Mouse (Mus musculus): ENCODE results near the gene Hax1. TPM values are rescaled to one million over a fixed set of nuclear protein-coding genes. Genes with fewer than 3 reads are reported as not detected.

Hax1 gene
- polyA plus RNA-seq (2015; fragmentation: Nextera tagmentation; extraction: Ambion mirVana), result 139 and 148 TPM in 2 replicates

DNA sequence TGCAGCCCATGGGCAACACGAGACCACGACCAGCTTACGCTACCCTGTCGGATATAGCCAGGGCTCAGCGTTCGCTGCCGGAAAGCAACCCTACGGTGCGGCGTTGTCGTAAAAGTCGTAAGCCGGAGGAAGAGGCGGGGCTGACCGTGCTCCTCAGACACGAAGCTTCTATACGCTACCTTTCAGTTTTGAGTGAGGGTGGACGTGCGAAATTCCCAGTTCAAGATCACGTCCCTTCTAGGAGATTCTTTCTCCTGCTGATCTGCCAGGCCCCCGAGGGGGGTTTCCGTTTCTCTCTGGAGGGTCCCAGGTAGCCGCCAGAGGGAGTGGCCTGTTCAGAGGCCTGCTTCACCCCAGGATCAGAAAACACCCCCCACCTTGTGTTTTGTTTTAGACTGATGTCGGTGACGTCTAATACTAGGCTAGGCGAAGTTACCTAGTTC lies at the start of gene Hax1:
TSS of gene Hax1 (minus strand) at position 169 of the 443 bp plus-strand sequence.
- Histone ChIP-seq H3K36me3 (peaks cover 49% of the 10 kb centered on the region), H3K4me1 (replicated peaks) (peaks cover 24% of the 10 kb centered on the region), H3K4me3 (replicated peaks) (peak within 1 kb of the TSS; percentile 88), H3K4me2 (replicated peaks) (peak within 1 kb of the TSS; percentile 95), H3K9ac (replicated peaks) (peak within 1 kb of the TSS; percentile 89), H3K27ac (peak within 1 kb of the TSS; percentile 94), H3K27me3 (no peaks in the 10 kb centered on the region), H3K9me3 (no peaks in the 10 kb centered on the region)
- ATAC-seq, result peak; percentile 96
- WGBS, result under 1% methylated on average over 26 of the region's 26 CpGs

- H3K9me3 ChIP-seq, result no peaks in the 10 kb centered on the region
- no peaks in the 10 kb centered on the region for H3K4me1 ChIP-seq (replicated peaks)
- H3K36me3 ChIP-seq, result peaks cover 68% of the 10 kb centered on the region
- no peak overlapping the region for H3K4me3 ChIP-seq (replicated peaks)
- no peak overlapping the region for H3K4me2 ChIP-seq (replicated peaks)
- H3K27me3 ChIP-seq, result no peaks in the 10 kb centered on the region
- 93% methylated on average over 1 of the region's 1 CpGs for WGBS
- no peak for ATAC-seq
- H3K27ac ChIP-seq, result no peak overlapping the region
- no peak overlapping the region for H3K9ac ChIP-seq (replicated peaks)
Measured at GRCm38 (mm10) chr3:90036263-90036662, 37.7 kb upstream of the Hax1 start.

- H3K4me3 ChIP-seq (replicated peaks), result no peak overlapping the region
- ATAC-seq, result no peak
- H3K27ac ChIP-seq, result no peak overlapping the region
- WGBS, result 93% methylated on average over 2 of the region's 2 CpGs
- H3K4me1 ChIP-seq (replicated peaks), result no peaks in the 10 kb centered on the region
- H3K36me3 ChIP-seq, result peaks cover 72% of the 10 kb centered on the region
- H3K9ac ChIP-seq (replicated peaks), result no peak overlapping the region
- no peaks in the 10 kb centered on the region for H3K9me3 ChIP-seq
- H3K4me2 ChIP-seq (replicated peaks), result no peak overlapping the region
- no peaks in the 10 kb centered on the region for H3K27me3 ChIP-seq
Measured at GRCm38 (mm10) chr3:90034653-90035052, 36.1 kb upstream of the Hax1 start.

DNA sequence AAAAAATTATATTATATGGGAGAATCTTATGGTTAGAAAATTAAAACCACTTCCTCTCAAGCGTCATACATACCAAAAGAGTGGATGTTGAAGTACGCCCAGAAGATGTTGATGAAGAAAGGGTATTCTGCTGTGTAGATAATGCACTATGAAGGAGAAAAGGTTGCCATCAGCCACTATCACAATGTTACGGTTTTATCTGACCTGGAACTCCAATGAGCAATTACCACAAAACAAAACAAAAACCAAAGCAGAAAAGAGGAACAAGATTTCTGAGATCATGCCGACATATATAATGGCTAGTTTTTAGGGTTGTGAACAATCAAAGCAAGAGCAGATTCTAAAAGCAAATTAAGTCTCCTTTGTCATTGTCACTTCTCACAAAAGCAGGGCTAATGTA lies 18.0 kb upstream of the Hax1 start:
- 94% methylated on average over 4 of the region's 4 CpGs for WGBS
- H3K4me2 ChIP-seq (replicated peaks), result no peak overlapping the region
- no peaks in the 10 kb centered on the region for H3K27me3 ChIP-seq
- H3K4me3 ChIP-seq (replicated peaks), result no peak overlapping the region
- ATAC-seq, result no peak
- no peaks in the 10 kb centered on the region for H3K4me1 ChIP-seq (replicated peaks)
- no peaks in the 10 kb centered on the region for H3K9me3 ChIP-seq
- H3K36me3 ChIP-seq, result peaks cover 96% of the 10 kb centered on the region
- H3K9ac ChIP-seq (replicated peaks), result no peak overlapping the region
- no peak overlapping the region for H3K27ac ChIP-seq

- WGBS, result 84% methylated on average over 2 of the region's 2 CpGs
- H3K36me3 ChIP-seq, result peaks cover 94% of the 10 kb centered on the region
- no peaks in the 10 kb centered on the region for H3K27me3 ChIP-seq
- H3K9me3 ChIP-seq, result no peaks in the 10 kb centered on the region
- no peak overlapping the region for H3K4me2 ChIP-seq (replicated peaks)
- ATAC-seq, result no peak
- H3K9ac ChIP-seq (replicated peaks), result no peak overlapping the region
- no peak overlapping the region for H3K4me3 ChIP-seq (replicated peaks)
- no peak overlapping the region for H3K27ac ChIP-seq
- H3K4me1 ChIP-seq (replicated peaks), result no peaks in the 10 kb centered on the region
Measured at GRCm38 (mm10) chr3:90010291-90010690, 11.7 kb upstream of the Hax1 start.

- Histone ChIP-seq H3K9me3 (no peaks in the 10 kb centered on the region), H3K4me2 (replicated peaks) (no peak overlapping the region), H3K27me3 (no peaks in the 10 kb centered on the region), H3K36me3 (peaks cover 75% of the 10 kb centered on the region), H3K9ac (replicated peaks) (no peak overlapping the region), H3K4me3 (replicated peaks) (no peak overlapping the region), H3K4me1 (replicated peaks) (peaks cover 6% of the 10 kb centered on the region), H3K27ac (no peak overlapping the region)
- no peak for ATAC-seq
- WGBS, result 76% methylated on average over 3 of the region's 3 CpGs
Measured at GRCm38 (mm10) chr3:90004091-90004796, 5.7 kb upstream of the Hax1 start.

GRCm38 (mm10) chr3:89999830-90000229 lies 1.2 kb upstream of the Hax1 start:
- Histone ChIP-seq H3K4me1 (replicated peaks) (peaks cover 24% of the 10 kb centered on the region), H3K9ac (replicated peaks) (no peak overlapping the region), H3K36me3 (peaks cover 48% of the 10 kb centered on the region), H3K4me3 (replicated peaks) (no peak overlapping the region), H3K27ac (no peak overlapping the region; the same call in 1 of the 2 replicates), H3K27me3 (no peaks in the 10 kb centered on the region), H3K4me2 (replicated peaks) (no peak overlapping the region), H3K9me3 (no peaks in the 10 kb centered on the region)
- no peak for ATAC-seq
- WGBS, result 88% methylated on average over 4 of the region's 4 CpGs

DNA sequence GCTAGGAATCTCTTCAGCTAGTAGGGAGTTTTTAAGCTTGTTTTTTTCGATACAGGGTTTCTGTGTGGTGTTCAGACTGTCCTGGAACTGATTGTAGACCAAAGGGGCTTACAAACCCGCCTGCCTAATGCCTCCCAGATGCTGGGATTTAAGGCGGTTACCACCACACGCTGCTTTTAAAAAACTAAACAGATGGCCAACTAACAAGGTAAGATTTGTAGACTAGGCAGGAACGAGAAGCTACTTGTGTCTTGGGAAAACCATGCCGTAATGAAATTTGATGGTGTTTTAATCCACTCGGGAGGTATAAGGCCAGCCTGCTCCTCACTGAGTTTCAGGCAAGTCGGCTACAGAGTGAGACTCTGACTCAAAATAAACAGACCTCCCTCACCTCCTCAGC lies 510 bp upstream of the Hax1 start:
- Histone ChIP-seq H3K4me1 (replicated peaks) (peaks cover 24% of the 10 kb centered on the region), H3K36me3 (peaks cover 47% of the 10 kb centered on the region), H3K4me2 (replicated peaks) (peak overlapping the region; percentile 95), H3K9ac (replicated peaks) (peak overlapping the region; percentile 89), H3K27me3 (no peaks in the 10 kb centered on the region), H3K9me3 (no peaks in the 10 kb centered on the region), H3K27ac (peak overlapping the region; percentile 94), H3K4me3 (replicated peaks) (peak overlapping the region; percentile 88)
- ATAC-seq, result no peak
- WGBS, result 20% methylated on average over 8 of the region's 8 CpGs

DNA sequence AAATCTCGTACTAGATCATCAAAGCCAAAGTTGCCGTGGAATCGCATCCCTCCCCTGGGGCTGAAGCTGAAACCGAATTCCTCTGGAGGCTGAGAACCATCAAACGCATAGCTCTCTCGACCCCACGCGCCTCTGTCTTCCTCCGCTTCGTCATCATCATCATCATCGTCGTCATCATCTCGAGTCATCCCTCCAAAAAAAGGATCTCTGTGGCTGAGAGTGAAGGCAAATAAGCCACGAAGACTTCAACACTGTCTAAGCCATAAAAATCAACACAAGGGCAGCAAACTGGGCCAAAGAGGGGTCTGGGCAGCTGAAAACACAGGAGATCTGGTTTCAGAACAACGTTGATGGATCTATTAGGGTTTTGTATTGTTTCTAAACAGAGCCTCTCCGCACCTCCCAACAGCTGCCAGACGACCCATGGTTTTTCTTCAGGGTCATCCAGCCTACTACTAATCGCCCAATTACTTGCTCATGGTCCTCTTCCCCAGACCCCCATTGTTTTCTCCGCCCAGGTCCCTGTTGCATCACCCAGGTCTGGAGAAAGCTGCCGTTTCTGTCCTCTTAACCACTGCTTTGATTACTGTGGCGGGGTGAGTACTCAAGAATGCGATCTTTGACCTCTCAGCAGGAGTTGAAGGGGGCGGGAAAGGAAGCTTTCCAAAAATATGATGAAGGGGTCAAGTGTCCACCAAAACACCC lies 637 bp downstream of the Hax1 start:
- whole genome bisulfite sequencing, result 21% methylated on average over 23 of the region's 23 CpGs
- Histone ChIP-seq H3K4me3 (replicated peaks) (peak overlapping the region; percentile 88), H3K27ac (peak overlapping the region; percentile 77), H3K9me3 (no peaks in the 10 kb centered on the region), H3K4me2 (replicated peaks) (peak overlapping the region; percentile 95), H3K27me3 (no peaks in the 10 kb centered on the region), H3K4me1 (replicated peaks) (peaks cover 24% of the 10 kb centered on the region), H3K9ac (replicated peaks) (peak overlapping the region; percentile 89), H3K36me3 (peaks cover 46% of the 10 kb centered on the region)
- peak; percentile 57 for ATAC-seq

DNA sequence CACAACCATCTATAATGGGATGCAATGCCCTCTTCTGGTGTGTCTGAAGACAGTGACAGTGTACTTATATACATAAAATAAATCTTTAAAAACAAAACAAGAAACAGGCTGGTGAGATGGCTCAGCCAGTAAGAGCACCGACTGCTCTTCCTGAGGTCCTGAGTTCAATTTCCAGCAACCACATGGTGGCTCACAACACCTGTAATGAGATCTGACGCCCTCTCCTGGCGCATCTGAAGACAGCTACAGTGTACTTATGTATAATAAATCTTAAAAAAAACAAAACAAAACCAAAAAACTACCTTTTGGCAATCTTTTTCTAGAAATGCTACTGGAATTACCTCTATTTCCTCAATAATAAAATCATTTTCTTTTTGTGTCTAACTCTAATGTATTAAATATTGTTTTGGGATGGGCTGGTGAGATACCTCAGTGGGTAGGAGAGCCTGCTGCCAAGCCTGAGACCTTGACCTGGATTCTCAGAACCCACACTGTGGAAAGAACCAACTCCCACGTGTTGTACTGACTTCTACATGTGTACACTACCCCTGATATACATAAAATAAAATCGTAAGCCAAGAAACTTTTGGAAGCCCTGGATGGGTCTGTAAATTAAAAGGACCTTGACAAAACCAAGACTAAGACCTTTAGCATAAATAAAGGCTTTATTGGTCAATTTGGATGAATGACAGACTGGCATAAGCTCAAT lies 3.6 kb downstream of the Hax1 start:
- no peak overlapping the region for H3K27ac ChIP-seq
- 96% methylated on average over 5 of the region's 5 CpGs for WGBS
- no peak overlapping the region for H3K4me3 ChIP-seq (replicated peaks)
- peaks cover 22% of the 10 kb centered on the region for H3K36me3 ChIP-seq
- H3K9me3 ChIP-seq, result no peaks in the 10 kb centered on the region
- no peak for ATAC-seq
- H3K9ac ChIP-seq (replicated peaks), result no peak overlapping the region
- peaks cover 24% of the 10 kb centered on the region for H3K4me1 ChIP-seq (replicated peaks)
- H3K4me2 ChIP-seq (replicated peaks), result no peak overlapping the region
- no peaks in the 10 kb centered on the region for H3K27me3 ChIP-seq

DNA sequence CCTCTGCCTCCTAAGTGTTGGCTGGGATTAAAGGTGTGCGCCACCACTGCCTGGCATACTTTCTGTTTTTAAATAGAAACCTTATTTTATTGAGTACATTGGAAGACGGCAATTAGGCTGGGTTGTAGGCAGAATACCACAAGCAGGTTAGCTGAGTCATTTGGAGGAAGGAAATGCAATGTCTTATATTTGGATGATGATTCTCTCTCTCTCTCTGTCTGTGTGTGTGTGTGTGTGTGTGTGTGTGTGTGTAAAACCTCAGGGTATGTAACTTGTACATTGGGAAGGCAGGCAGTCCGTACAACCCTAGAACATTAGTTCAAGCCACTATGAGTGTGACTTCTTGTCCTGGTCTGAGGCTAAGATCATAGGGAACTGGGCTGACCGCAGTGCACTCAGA lies 10.8 kb downstream of the Hax1 start:
- H3K9me3 ChIP-seq, result no peaks in the 10 kb centered on the region
- H3K9ac ChIP-seq (replicated peaks), result no peak overlapping the region
- ATAC-seq, result no peak
- no peaks in the 10 kb centered on the region for H3K4me1 ChIP-seq (replicated peaks)
- H3K36me3 ChIP-seq, result no peaks in the 10 kb centered on the region
- 95% methylated on average over 4 of the region's 4 CpGs for WGBS
- H3K27ac ChIP-seq, result no peak overlapping the region
- no peak overlapping the region for H3K4me2 ChIP-seq (replicated peaks)
- H3K27me3 ChIP-seq, result no peaks in the 10 kb centered on the region
- H3K4me3 ChIP-seq (replicated peaks), result no peak overlapping the region

GRCm38 (mm10) chr3:89987211-89987610 lies 11.4 kb downstream of the Hax1 start:
- ATAC-seq, result no peak
- Histone ChIP-seq H3K27ac (no peak overlapping the region), H3K9me3 (no peaks in the 10 kb centered on the region), H3K9ac (replicated peaks) (no peak overlapping the region), H3K4me1 (replicated peaks) (no peaks in the 10 kb centered on the region), H3K4me2 (replicated peaks) (no peak overlapping the region), H3K36me3 (no peaks in the 10 kb centered on the region), H3K4me3 (replicated peaks) (no peak overlapping the region), H3K27me3 (no peaks in the 10 kb centered on the region)
- WGBS, result 67% methylated on average over 3 of the region's 3 CpGs

All from midbrain, embryonic 13.5 days (tissue).